Mouse (Mus musculus) testis, adult 2 months (tissue): ENCODE data around the gene Atp6v0e. TPM values are rescaled to one million over a fixed set of nuclear protein-coding genes. Genes with fewer than 3 reads are reported as not detected.

Source experiments
- H3K27ac ChIP-seq: fragments of 200-500 bp; 2 replicates; pipeline ENCODE4 v1.5.1; 2012; ENCODE audit warnings: low read depth, low read length; ENCODE audit not compliant: control insufficient read depth, insufficient read depth
- H3K27me3 ChIP-seq: fragments of 200-500 bp; 2 replicates; pipeline ENCODE4 v1.6.1; 2012; ENCODE audit warnings: mild to moderate bottlenecking, low read length, moderate library complexity; ENCODE audit not compliant: control insufficient read depth, insufficient read depth
- H3K36me3 ChIP-seq: fragments of 200-500 bp; 2 replicates; pipeline ENCODE4 v1.6.1; 2012; ENCODE audit warnings: mild to moderate bottlenecking, low read length; ENCODE audit not compliant: control insufficient read depth, insufficient read depth
- H3K4me1 ChIP-seq: fragments of 200-500 bp; 2 replicates; pipeline ENCODE4 v1.6.1; 2012; ENCODE audit warnings: low read length; ENCODE audit not compliant: control insufficient read depth, insufficient read depth
- H3K4me3 ChIP-seq: fragments of 200-500 bp; 2 replicates; pipeline ENCODE4 v1.5.1; 2012; ENCODE audit warnings: low read depth, mild to moderate bottlenecking, low read length, moderate library complexity, mixed read lengths; ENCODE audit not compliant: control insufficient read depth
- CTCF ChIP-seq: fragments of 200-500 bp; IDR thresholded peaks from 2 replicates; pipeline ENCODE4 v1.5.1; 2012; ENCODE audit warnings: low read depth, mild to moderate bottlenecking, inconsistent platforms, low read length, moderate library complexity; ENCODE audit not compliant: control insufficient read depth, insufficient read depth, insufficient replicate concordance
- POLR2A ChIP-seq: fragments of 200-500 bp; IDR thresholded peaks from 2 replicates; pipeline ENCODE4 v1.6.1; 2012; ENCODE audit warnings: low read depth, mild to moderate bottlenecking, inconsistent platforms, low read length, moderate library complexity; ENCODE audit not compliant: control insufficient read depth
- polyA plus RNA-seq: library from polyadenylated mRNA; depleted of rRNA; stranded (reverse); fragments of >200 nt; gene quantifications from 2 replicates; pipeline ENCODE4 v1.2.3, GENCODE M21; 2012

Atp6v0e gene
- polyA plus RNA-seq, 1 experiment = 101 TPM

DNA sequence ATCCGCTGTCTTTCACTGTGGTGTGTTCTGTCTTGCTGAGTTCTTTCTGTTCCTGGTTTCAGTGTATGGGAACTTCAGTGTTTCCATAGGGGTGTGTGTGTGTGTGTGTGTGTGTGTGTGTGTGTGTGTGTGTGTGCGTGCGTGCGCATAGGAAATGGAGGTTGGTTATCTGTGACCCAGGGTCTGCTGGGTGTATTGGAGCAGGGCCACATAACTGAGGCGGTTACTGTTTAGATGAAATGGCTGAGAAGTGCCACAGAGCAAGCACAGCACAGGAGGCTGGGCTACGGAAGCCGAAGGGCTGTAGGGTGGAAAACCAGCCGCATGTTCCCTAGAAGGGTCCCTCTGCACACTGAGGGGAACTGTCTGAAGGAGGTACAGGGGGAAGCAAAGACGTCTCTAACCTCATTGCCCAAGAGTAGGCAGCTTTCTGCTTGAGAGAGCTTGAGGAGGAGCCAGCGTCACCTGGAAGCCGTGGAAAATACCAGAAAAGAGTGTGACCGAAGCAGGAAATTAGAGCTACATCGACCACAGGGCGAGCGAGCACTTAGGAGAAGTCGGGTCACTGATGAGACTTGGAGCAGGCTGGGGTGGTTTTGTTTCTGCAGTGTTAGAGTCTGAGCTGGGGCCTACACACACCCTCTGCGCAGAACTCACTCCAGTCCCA lies 23.4 kb downstream of the Atp6v0e start:
- Histone ChIP-seq H3K27me3 (no peaks in the 10 kb centered on the region), H3K4me3 (no peak overlapping the region)

DNA sequence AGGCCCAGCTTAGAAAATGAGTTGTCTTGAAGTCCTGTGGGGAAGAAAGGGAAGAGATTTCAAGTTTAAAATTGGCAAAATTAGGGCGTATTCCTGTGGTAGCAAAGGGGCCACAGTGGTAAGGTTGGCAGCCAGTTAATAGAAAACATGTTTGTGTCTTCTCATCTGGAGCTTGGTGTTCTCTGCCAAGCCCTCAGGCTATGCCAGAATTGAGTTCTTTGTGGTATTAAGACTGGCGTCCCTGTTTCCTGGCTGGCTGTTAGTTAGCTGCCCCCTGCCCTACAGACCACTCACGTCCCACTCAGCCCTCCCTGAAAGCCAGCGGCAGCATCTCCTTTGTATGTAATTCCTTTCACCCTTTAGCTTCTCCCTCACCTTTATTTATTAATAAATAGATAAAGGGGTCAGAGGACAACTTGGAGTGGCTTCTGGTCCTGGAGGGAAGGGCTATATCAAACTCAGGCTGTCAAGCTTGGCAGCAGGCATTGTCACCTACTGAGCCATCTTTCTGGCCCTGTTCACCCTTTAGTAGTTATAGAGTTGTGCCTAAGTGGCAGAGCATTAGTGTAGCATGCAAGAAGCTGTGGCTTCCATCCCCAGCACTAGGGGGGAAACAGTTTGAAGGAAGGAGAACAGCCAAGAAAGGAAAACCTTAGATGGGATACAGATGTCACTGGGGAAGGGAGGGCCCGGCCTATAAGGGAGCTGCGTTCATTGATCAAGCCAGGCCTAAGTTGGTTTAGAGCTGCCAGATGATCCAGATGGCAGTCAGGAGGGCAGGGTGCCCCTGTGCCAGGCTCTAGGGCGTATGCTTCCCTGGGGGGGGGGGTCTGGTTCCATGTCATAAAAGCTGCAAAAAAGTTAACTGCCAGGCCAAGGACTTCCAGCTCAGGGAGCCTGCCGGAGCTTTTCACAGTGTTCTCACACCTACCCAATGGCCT lies 26.0 kb downstream of the Atp6v0e start:
- no peaks in the 10 kb centered on the region for H3K27me3 ChIP-seq
- peak overlapping the region; percentile 26 for H3K27ac ChIP-seq
- no peak overlapping the region for H3K4me3 ChIP-seq
- no peaks in the 10 kb centered on the region; the same call in 1 of the 2 replicates for H3K36me3 ChIP-seq
- TF ChIP-seq CTCF (no peak), POLR2A (no peak)
- H3K4me1 ChIP-seq = peaks cover 3% of the 10 kb centered on the region; the same call in 1 of the 2 replicates

More for the DNA sequence above, 23.4 kb downstream of the Atp6v0e start:
- H3K4me1 ChIP-seq = peaks cover 3% of the 10 kb centered on the region; the same call in 1 of the 2 replicates
- TF ChIP-seq CTCF (no peak), POLR2A (no peak)
- no peaks in the 10 kb centered on the region; the same call in 1 of the 2 replicates for H3K36me3 ChIP-seq
- no peak overlapping the region for H3K27ac ChIP-seq

DNA sequence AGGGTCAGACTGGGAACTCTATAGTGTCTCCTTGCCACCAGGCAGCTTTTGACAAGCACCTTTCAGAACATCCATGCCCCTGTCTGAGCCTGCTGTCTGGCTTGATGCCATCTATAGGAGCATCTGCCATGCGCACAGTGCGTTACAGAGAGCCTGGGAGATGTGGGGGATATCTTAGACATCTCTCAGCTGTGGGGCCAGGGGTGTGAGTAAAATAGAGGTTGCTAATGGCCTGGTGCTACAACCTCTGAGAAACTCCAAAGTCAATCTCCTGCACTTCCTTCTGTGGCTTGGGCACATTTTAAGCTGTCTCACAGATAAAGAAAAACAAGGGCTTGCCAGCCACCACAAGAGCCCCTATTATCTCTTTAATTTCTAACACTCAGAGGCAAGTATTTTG lies 26.8 kb downstream of the Atp6v0e start:
- Histone ChIP-seq H3K4me1 (peaks cover 3% of the 10 kb centered on the region; the same call in 1 of the 2 replicates), H3K4me3 (no peak overlapping the region), H3K36me3 (no peaks in the 10 kb centered on the region; the same call in 1 of the 2 replicates), H3K27ac (peak overlapping the region; percentile 44), H3K27me3 (no peaks in the 10 kb centered on the region)
- TF ChIP-seq POLR2A = no peak
- TF ChIP-seq CTCF = no peak

DNA sequence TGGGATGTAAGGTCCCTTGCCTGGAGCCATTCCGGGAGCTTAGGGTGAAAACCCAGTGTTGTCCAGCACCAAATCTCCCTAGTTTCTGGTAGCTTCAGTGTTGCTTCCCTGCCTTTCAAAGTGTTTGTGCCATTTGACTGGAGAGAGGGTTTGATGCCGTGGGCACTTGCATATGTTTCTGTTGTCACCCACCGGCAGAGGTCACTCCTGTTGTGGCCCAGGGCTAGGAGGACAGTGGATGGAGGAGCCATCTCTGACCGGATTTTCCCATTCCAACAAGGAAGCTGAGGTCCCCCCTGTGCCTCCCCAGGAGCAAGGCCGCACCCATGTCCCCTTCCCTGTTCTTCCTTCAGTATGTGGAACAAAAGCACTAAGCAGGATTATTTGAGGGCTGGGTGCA lies 27.2 kb downstream of the Atp6v0e start:
- peak overlapping the region; percentile 23 for H3K27ac ChIP-seq
- H3K27me3 ChIP-seq = no peaks in the 10 kb centered on the region
- H3K36me3 ChIP-seq = no peaks in the 10 kb centered on the region; the same call in 1 of the 2 replicates
- no peak overlapping the region for H3K4me3 ChIP-seq
- H3K4me1 ChIP-seq = peaks cover 3% of the 10 kb centered on the region; the same call in 1 of the 2 replicates
- TF ChIP-seq POLR2A (no peak), CTCF (no peak)

DNA sequence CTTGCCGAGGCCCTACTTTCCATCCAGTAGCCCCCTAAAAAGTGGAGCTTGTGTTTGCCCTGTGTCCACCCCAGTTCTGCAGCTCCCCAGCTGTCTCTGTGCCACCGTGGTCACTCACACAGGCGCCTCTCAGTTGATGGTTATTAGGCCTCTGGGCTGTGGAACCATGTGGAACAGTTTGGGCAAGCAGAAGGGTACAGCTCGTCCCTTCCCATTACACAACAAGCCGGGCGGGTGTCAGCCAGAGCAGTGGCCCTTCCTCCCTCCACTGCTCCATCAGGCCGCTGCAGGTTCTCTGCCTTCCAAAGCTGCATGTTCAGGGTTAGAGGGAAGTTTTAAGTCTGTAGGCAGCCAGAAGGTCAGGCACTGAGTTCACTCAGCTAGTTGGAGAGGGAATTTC lies 28.1 kb downstream of the Atp6v0e start:
- no peak for TF ChIP-seq POLR2A
- Histone ChIP-seq H3K36me3 (no peaks in the 10 kb centered on the region; the same call in 1 of the 2 replicates), H3K27me3 (no peaks in the 10 kb centered on the region), H3K4me1 (peaks cover 3% of the 10 kb centered on the region; the same call in 1 of the 2 replicates), H3K4me3 (no peak overlapping the region), H3K27ac (peak overlapping the region; percentile 71)

DNA sequence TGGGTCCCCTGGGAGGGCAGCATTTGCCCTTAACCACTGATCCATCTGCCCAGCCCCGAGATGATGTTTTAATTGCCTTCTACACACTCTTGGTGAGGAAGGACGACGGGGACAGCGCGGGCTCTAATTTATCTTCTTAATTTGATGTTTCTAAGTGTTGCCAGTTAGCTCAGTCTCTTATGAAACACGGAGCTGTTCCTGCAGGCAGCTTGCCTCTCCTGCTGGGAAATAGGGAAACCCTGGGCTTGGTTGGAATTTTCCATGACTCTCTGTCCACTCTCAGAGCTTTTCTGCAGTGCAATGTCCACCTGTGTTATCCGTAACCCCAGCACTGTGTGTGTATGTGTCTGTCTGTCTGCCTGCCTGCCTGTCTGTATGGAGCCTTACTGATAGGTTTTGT lies 30.4 kb downstream of the Atp6v0e start:
- H3K27ac ChIP-seq = no peak overlapping the region
- TF ChIP-seq POLR2A (no peak), CTCF (no peak)
- no peaks in the 10 kb centered on the region; the same call in 1 of the 2 replicates for H3K36me3 ChIP-seq

DNA sequence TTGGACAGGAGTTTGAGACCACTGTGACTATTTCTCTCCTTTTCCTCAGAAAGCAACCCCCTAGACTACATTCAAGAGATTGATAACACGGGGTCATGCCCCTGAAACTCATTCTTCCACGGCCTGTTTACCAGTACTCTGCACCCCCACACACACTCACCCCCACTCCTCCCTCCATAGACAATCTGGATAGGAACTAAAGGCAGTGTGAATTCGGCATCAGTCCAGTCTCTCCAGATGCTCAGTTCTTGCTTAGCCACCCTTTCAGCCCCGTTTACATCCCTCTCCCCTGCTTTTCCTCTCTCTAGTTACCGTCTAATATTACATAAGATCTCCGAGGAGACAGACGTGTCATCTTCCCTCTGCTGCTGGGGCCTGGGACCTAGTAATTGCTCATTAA lies 31.1 kb downstream of the Atp6v0e start:
- Histone ChIP-seq H3K36me3 (no peaks in the 10 kb centered on the region; the same call in 1 of the 2 replicates), H3K27ac (no peak overlapping the region), H3K4me3 (no peak overlapping the region), H3K4me1 (no peaks in the 10 kb centered on the region; the same call in 1 of the 2 replicates), H3K27me3 (no peaks in the 10 kb centered on the region)
- no peak for TF ChIP-seq CTCF
- TF ChIP-seq POLR2A = no peak

More for the DNA sequence above, 30.4 kb downstream of the Atp6v0e start:
- H3K27me3 ChIP-seq = no peaks in the 10 kb centered on the region
- no peaks in the 10 kb centered on the region; the same call in 1 of the 2 replicates for H3K4me1 ChIP-seq
- no peak overlapping the region for H3K4me3 ChIP-seq
